Mouse (Mus musculus) thymus, postnatal 10 days (tissue): Measurements from ENCODE around the gene Frem2.

Experiments
- DNase-seq, 2 experiments: peaks; one replicate each; pipeline ENCODE4 v3.0.0; 2021; ENCODE audit warnings: low spot score in 2 of 2

The Frem2 gene

DNA sequence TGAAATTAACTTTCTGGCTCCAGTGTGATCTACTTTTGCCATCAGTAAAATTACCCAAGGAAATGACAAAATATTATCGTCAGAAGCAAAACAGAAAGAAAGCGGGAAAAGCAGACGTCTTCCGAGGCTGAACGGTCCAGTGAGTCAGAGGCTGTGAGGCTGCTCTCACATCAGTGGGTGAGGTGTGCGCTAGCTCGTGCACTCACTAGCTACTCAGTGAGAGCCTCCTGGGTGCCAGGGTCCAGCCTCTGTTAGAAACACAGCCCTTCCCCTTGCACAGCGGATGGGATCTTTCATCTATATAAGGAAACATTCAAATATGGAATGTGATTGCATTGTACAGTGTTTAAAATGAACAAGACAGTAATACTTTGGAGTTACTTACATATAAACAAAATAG, 36.8 kb downstream of the Frem2 start:
- no peak for DNase-seq

DNA sequence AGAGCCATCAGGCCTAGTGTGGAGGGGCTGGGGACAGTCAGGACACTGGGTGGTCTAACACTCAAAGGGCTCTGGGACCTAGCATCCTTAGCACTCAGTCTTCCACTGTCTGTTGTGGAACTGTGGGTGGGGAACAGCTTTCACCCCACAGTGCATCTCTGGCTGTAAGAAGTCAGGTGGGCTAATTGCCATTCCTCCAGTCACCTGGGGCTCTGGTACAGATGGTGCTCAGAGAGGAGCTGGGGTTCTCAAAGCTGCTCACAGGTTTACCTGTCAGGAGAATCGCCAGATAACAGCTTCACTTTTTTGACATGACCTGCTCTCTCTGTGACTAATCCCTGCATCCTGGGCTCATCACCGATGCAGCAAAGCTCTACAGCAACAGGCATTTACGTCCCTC, 46.0 kb downstream of the Frem2 start:
- DNase-seq: no peak

DNA sequence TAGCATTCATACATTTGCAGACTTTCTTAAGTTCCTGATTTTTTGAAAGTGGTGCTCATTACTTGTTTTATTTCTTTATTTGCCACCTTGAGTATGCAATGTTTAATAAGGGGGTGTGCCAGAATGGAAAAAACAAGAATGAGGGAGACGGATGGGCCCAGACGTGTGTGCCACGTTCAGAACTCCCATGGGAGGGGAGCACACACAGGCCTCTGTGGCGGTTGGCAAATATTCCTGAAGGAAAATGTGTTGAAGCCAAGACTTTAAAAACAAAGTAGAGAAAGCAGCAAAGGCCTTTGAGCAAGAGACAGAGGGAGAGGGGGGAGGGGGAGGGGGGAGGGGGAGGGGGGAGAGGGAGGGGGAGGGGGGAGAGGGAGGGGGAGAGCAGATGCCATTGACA, 47.3 kb downstream of the Frem2 start:
- no peak for DNase-seq

DNA sequence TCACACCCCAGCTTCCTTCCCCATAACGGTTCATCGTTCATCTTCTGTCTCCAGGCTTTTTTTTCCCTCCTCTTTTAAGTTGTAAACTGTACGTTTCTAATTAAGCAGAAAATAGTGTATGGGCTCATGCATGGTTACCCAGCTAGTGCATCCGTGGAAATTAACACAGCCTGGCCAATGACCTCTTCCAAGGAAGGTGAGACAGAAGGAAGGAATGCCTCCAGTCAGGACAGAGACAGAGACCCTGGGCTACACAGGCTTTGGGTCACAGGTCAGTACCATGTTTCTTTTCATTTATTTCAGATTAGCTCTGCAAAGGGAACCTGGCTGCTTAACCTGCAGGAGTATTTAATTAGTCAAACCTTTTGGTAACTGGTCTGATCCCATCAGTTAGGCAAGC, 57.0 kb downstream of the Frem2 start:
- no peak for DNase-seq

DNA sequence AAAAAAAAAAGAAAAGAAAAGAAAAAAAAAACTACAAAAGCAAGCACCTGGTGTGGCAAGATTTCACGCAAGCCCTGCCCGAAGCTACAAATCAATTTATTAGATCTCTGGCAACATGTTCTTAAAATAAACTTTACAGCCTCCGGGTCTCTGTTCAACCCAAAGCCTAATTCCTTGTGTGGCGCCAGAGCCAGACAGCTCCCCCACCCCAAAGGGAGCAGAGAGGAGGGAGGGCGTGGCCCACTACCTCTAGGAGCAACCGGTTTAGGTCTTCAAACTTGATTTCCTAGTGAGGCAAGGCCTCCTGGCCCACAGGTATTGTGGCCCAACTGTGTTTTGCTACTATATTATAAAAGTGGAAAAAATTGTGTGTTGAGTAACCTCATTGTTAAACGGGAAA, 57.8 kb downstream of the Frem2 start:
- no peak for DNase-seq

DNA sequence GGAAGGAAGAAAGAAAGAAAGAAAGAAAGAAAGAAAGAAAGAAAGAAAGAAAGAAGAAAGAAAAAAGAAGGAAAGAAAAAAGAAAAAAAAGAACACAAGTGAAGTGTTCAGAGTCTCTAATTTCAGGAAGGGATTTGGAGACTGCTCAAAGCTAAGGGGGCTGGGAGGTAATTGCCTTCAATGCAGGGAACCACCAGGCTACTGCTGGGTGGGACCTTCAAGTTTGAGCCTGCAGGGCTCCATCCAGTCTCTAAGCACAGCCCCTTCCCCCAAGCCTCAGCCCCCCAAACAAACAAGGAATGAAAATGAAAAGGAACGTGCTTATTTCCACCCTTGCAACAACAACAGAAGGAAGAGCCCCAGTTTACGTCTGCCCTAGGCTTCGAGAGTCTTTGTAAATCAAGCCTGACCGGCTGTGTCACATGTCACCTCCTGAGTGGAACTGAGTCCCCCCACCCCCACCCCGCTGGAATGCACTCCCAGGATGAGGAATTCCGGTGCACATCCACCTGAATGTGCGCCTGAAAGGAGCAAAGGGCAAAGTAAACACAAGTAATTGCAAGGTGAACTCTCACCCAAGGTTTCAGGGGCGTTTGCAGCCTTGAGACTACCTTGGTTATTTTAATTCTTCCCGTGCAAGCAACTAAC, 58.9 kb downstream of the Frem2 start:
- DNase-seq: no peak

DNA sequence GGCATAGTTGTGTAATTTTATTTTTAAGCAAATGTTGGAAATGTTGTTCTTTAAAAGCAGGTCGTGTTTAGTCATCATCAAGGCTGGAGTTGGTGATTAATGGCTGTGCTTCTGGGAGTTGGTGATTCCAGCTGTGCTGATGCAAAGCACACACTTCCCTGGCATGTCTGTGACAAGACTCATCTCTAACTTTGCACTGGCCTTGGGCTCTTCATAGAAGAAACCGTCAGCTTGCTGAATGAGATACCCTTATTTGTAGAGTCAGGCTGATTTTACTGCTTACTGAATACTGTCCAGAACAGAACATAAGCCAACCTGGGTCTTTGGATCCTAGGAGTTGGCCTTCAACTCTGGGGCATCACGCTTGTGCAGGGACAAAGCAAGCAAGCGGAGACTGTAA, 62.7 kb downstream of the Frem2 start:
- no peak for DNase-seq

DNA sequence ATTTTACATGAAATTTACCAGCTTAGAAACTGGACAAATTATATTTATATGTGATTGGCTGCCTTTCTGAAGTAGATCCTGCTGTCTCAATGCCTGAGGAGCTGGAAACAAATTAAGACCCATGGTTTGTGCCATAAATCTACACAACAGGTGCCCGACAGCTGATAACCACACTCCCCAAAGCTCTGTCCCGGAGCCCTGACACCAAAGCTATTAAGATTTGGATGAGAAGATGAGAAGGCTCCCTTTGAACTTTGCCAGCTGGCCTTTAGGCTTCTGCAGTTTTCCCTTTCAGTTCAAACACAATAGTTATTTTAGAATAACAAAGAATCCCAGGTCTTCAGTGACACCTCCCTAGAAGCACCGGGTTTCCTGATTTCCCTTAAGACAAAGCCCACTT, 63.4 kb downstream of the Frem2 start:
- no peak for DNase-seq

DNA sequence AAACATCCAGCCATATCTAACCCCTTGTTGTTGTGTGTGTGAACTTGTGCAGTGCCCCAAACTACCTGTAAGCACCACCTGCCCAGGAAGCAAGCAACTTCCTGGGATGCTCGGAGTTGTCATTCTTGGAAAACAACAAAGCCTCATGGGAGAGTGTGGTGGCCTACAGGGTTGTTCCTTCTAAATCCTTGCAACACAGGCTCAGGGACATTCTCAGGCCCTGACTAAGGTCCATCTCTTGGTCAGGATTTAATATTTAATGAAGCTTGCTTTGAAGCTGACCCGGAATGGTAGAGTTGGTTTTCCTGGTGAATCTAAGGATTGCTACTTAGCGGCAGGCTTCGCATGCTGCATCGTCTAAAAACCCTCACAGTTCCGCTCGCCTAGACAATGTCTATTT, 65.1 kb downstream of the Frem2 start:
- DNase-seq: no peak

DNA sequence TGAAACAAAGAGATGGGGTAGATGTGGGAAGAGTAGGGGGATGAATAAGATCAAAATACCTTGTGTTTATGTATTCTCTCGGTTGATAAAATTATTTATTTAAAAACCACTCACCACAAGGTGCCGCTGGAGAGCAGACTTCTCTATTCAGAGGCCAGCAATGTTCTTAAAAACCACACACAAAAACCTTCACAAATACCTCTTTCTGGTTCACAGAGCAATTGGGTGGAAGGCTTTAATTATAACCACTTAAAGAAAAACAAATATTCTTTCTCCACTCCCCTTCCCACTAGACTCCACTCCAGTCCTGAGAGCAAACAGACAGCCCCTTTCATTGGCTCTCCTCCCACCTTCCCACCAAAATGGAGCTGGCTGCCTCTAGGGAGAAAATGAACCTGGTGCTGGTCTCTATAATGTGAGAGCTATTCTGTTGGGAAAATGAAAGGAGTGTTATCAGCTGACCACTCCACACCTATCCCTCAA, 67.0 kb downstream of the Frem2 start:
- DNase-seq: peak in 1 of 2 experiments; percentile 20

DNA sequence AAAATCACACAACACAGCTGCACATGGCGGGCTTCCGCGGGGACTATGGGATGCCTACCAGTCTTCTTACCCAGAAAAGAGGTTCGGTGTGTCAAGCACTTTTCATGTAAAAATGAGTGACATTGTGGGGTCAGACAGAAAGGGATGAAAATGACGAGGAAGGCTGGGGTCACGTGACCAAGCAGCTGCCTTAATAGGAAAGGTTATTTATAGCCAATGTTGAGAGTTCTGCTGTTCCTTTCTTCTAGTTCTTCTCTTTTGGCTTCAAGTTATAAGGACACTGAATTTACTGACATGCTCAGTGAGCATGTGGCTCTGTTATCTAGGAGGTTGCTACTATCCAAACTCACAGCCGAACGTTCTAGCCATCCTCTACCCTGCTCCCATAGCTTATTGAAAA, 73.9 kb downstream of the Frem2 start:
- DNase-seq: no peak

DNA sequence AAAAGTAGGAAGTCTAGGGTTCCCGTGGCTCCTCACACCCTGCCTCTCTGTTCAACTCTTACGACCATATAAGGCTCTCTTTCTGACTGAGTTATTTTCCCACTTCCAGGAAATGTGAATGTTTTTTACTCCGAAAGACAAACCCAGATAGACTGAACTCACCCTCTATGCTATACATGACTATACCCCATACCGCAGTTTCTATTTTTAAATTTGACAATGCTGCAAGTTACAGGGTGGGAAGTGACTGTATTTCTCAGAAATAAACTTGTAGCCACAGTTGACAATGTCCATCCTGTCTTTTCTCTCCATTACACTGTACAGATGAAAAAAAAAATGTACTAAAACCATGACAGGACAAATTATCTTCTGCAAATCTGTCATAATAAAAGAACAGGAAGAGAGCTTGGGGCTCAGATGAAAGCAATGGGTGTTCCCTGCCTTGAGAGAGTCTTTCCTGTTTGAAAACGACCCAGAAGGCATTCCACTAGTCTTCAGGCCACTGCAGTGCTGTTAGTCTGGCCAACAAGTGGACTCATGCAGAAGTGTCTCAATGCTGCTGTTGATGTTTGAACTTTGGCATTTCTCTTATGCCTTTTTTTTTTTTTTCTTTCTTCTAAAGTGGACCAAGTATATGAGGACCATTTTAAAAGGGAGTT, 76.4 kb downstream of the Frem2 start:
- DNase-seq: no peak

DNA sequence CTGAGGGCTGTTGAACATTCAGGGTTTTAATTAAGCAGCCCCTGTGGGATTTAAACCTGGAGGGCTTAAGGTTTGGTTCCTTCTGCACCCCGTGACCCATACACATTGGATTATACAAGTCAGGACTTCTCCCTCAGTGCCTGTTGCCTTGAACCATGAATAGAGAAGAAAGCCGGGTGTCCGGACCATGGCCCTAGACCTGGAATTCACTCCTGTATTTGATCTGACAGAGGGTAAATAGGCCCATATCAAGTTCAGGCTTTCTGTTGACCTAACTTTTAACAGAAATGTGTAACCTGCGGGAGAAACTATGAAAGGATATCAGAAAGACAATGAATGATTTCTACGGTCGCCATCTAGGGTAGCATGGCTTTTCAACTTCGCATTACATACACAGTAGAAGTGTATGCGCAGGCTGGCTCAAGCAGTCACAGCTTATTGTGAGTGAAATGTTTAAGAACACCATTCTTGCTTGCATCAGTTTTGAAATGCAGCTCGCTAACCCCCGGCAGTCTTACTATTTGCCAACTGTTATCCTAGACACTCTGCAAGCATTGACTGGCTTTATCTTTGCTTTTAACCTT, 77.9 kb downstream of the Frem2 start:
- DNase-seq: no peak

DNA sequence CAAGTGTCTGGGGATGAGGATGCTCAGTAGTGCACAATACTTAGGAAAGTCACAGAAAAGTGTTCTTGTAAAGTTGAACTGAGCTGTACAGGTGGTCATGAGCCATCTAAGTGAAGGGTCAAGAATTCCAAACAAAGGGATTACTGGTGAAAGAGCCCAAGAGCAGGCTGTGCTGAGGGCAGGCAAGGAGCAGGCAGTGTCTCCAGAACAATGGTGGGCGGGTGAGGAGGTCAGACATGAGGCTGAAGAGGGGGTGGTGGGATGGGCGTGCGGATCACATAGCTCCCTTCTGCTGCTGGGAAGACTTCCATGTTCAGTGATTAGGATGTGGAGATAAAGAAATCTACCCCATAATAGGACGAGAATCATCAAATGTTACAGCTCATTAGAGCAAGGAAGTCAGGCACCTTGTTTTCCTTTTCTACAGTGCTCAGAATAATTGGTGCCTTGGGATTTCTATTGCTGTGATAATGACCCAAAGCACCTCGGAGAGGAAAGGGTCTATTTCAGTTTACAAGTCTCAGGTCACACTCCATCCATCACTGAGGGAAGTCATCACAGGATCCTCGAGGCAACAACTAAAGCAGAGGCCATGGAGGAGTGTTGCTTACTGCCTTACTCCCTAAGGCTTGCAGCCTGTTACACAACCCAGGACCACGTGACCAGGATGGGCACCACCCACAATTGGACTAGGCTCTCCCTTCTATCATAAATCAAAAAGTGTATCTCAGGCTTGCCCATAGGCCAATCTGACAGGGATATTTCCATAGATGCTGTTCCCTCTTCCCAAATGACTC, 80.6 kb downstream of the Frem2 start:
- DNase-seq: no peak

DNA sequence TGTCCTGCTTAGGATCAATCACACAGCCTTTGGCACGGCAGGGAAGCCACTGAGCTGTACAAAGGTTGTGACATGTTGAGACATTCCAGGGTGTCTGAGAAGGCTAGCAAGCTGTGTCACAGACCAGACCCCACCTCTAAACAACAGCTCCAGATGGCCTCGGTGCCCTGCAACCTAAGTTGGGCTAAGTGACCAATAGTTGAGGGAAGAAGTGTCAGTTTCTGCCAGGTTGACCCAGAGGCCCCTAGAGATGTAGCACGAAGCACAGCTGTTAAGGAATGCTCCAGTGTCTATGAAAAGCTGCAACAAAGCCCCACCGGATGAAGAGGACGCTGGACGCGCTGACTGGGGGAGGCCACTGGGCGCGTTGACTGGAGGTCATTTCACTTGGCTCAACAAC, 83.0 kb downstream of the Frem2 start:
- DNase-seq: no peak

DNA sequence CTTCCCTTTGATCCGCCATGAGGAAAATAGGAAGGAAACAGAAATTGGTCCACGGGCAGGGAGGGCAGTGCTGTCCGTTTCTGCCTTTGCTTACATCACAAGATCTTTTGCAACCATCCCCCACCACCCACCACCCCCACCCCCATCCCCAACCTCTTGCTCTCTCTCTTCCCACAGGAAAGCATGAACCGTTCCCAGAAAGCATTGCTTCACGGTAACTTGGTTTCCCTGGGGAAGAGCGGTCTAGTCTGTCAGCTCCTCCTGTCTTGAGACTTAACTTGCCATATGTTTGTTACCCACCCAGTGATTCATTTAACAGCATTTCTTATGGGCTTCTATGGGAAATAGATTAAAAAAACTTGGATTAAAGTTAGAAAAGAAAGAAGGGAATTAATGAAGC, 85.5 kb downstream of the Frem2 start:
- no peak for DNase-seq

DNA sequence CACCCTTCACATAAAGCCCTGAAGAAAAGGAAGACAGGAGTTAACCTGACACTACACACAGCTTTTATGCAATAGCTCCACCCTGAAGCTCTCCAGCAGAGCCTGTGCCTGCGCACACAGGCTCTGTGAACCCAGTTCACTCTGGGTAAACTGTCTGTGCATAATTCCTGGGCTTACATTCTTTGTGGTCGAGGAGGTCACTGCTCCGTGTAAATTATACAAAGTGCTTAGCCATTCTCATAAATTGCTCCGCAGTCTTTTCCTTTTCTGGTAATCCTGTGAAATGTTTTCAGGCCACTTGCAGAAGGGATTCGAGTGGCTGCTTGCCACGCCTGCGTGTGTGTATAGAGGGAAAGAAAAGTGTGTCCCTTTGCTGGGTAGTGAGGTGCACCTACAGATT, 92.6 kb downstream of the Frem2 start:
- no peak for DNase-seq

DNA sequence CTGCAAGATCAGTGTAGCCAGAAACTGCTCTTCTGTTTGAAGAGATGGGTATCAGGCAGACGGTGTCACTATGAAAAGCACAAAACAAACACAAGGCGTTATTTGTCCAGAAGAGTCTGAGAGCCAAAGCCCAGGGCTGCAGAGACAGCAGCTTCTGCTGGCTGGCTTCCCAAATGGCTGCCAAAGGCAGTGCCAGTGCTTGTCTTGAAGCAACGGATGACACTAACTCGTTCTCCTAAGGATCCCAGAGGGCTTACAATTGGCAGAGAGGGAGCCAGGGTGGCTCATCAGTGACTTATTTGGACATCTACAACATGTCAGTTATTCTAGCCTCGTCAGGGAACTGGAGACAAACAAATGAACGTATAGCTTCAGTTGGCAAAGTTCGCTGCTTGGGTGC, 93.4 kb downstream of the Frem2 start:
- DNase-seq: no peak

DNA sequence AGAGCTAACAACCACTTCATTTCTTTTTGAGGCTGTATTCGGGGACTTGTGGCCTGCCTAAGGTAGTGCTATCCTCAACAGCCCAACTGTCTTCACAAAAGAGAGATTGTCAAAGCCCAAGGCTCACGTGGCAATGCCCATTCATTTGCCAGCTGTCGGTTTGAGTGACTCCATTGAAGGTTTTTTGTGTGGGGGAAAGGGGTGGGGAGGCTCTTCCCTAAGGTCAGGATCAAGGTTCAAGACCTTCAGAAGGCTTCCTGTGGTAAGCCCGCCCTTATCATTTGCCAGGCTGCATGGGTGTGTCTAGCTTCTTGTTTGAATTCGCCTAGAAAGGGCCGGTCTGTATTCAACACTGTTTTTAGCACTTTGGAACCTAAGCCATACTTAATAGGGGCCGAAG, 95.3 kb downstream of the Frem2 start:
- no peak for DNase-seq

DNA sequence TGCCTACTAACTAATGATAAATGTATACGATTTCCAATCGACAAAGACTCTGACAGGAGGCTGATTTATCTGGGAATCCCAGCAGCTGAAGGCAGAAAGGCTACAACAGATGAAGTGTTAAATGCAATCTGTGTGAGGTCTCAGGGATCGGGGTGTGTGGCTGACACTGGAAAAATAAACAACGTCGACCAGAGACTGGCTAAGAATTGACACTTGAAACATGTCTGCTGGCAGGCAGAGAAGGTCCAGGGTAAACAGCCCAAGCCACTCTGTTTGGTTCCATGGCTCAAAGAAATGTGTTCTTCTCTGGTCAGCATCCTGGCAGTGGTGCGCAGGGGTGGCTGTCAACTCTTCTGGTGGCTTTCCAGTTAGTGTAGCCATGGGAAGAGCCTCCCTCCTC, 98.1 kb downstream of the Frem2 start:
- no peak for DNase-seq

DNA sequence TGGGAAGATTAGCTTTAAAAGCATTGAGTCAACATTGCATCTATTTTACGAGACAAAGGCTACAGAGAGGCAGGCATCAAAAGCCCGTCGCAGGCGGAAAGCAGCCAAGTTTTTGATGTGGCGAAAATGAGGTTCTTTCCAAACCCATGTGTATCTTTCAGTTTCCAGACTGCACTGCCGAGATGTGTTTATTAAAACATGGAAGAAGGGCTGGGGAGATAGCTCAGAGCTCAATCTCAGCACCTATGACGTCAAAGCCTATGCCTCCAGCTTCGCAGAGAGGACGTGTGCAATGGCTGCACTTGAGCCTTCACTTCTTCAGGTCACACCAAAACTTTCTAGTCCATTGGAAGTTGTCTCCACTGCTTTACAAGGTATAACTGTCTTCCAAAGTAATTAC, 98.9 kb downstream of the Frem2 start:
- no peak for DNase-seq

DNA sequence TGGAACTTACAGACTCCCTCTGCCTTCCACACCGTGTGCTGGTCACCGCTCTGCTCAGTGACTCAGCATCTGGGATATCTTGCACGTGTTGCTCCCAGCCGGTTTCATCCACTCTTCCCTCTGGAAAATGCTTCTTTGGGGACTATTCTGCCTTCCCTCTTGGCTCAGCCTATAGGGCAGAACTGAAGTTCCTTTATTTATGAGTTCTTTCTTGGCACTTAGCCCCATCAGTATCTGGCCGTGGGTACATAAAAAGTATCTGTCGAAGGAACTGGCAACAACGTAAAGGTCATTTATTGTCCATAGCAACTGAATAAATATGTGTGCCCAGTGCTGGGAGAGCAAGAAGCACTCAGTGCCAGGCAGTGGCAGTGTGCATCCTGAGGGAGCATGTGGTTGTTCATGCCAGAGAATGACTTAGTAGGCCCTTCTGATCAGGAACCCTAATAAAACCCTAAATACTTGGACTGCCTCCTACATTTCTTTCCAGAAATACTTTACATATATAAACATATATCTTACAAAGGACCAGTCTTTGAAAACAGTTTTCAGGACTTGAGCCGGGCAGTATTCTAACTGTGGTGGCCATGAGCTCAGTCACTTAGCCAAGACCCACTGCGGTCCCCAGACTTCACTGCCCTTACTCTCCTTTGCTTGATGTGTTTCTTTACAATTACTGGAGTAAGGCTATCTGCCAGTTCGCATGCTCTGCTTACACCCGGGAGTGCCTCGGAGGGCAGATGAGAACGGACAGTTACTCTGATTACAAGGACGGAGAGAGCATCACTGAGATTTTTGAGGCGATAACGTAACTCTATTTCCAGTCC, 99.6 kb downstream of the Frem2 start:
- no peak for DNase-seq
